Mouse (Mus musculus) liver, embryonic 14.5 days (tissue): ENCODE measurements around the gene Iqgap2.

Experiments used
- CTCF ChIP-seq: IDR thresholded peaks from 2 replicates; pipeline ENCODE4 v1.5.1; 2016; ENCODE audit warnings: antibody characterized with exemption, low read depth, control low read depth
- EP300 ChIP-seq: IDR thresholded peaks from 2 replicates; pipeline ENCODE4 v1.6.1; 2016; ENCODE audit warnings: antibody characterized with exemption, low read depth

- no peak for TF ChIP-seq CTCF
- no peak for TF ChIP-seq EP300
These were observed 261.0 kb downstream of the Iqgap2 start for GRCm38 (mm10) chr13:95630747-95631146.
